Mouse (Mus musculus): Measurements from ENCODE around the gene Mfap1b.
A peak's percentile ranks its signal among the peaks of the same experiment; 100 is the strongest.

Gene Mfap1b

GRCm38 (mm10) chr2:121434854-121435253, 39.0 kb downstream of the Mfap1b start:
- no peak for DNase-seq (ENCODE audit: low spot score)

- no peak for DNase-seq (ENCODE audit: low spot score)
Measured at GRCm38 (mm10) chr2:121425890-121426289, 48.0 kb downstream of the Mfap1b start.

- no peak for DNase-seq (ENCODE audit: low spot score)
Measured at GRCm38 (mm10) chr2:121423166-121423565, 50.7 kb downstream of the Mfap1b start.

DNA sequence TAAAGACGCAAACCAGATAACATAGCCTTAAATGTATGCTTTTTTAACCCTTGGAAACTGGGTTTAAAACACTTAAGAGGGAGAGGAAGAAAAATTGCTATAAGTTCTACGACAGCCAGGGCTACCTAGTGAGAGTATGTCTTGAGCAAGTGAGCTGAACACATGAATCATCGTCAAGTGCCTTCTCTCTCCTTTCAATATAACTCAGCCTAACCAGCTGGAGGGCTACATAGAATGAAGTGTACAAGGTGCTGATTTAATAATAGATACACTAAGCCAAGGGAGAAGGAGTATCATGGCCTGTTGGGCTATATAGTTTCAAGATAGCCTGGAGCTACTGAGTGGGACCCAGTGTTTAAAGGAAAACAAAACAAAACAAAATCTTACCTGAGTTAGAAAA, 55.4 kb downstream of the Mfap1b start:
- DNase-seq (ENCODE audit: low spot score), result no peak

GRCm38 (mm10) chr2:121416356-121416755, 57.5 kb downstream of the Mfap1b start:
- DNase-seq (ENCODE audit: low spot score), result no peak

DNA sequence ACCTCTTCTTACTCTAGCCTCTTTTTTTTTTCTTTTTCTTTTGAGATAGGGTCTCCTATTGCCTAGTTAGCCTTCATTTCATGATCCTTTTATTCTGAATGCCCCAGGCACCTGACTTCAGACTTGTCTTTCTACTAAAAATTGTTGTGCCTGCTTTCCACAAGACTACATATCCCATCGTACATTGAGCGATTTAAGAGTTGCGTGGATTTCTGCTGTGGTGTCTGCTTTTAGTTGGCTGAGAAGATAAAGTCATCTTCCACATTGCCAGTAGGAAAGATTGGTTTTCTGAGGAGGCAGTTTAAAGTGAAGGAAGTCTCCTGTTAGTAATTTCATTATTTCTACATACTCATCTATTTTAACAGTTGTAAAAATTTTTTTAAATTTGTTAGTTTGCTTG, 58.3 kb downstream of the Mfap1b start:
- DNase-seq (ENCODE audit: low spot score), result no peak

GRCm38 (mm10) chr2:121415103-121415502, 58.8 kb downstream of the Mfap1b start:
- DNase-seq (ENCODE audit: low spot score), result no peak

DNA sequence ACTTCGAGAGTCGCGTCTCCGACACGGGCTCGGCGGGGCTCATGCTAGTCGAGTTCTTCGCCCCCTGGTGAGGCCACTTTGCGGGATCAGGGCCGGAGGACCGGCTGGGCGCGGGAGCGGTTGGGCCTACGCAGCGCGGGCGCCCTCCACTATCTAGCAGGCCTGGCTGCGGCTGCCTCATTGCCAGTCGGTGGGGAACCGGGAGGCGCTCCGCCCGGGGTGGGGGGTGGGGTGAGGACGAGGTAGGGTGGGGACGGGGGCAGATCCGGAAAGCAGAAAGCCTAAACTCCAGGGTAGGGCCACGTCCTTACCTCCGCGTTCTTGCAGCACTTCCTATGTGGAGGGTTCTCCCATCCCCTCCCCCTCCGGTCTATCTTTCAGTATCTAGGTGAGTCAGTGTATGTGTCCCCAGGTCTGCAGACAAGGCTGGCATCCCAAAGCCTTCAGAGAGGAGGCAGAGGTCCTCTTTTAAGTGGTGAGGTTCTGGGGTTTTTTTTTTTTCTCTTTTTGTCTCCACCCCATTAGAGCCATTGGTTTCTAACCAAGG, 59.7 kb downstream of the Mfap1b start:
- peak; percentile 13 for DNase-seq (ENCODE audit: low spot score)

- DNase-seq (ENCODE audit: low spot score), result peak; percentile 93
Measured at GRCm38 (mm10) chr2:121413387-121414042, 60.4 kb downstream of the Mfap1b start, which contains the start of the genes Pdia3 and Catsper2. TSS of gene Pdia3 (plus strand) at chr2:121413775. TSS of gene Catsper2 (minus strand) at chr2:121413792.

DNA sequence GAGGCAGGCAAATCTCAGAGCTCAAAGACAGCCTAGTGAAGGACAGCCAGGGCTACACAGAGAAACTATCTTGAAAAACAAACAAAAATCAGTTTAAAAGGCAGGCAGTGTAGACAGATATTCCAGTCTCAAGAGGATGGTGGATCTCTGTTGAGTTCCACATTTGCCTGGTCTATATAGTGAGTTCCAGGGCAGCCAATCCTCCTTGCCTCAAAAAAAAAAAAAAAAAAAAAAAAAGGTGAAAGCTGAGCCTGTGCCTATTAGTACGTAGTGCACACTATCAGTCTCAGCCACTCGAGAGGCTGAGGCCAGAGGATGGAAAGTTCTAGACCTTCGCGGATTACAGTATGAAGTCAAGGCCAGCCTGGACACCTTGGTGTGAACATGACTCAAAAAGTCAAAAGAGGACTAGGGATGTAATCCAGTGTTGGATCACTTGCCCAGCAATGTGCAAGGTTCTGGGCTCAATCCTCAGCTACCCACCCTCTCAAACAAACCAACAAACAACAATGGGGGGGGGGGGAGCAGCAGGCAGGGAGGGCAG, 61.0 kb downstream of the Mfap1b start:
- DNase-seq (ENCODE audit: low spot score), result no peak
